Mouse (Mus musculus) ovary, postnatal 10 days (tissue): ENCODE measurements at regions not wholly inside any gene's neighbourhood (a gene's known extent, or its start where the extent isn't known, plus 50 kb on each side); places are given as distances from the start of the nearest gene placed in this dataset.

Source experiments
- DNase-seq: peaks from one replicate; pipeline ENCODE4 v3.0.0; 2022; ENCODE audit warnings: low spot score

DNA sequence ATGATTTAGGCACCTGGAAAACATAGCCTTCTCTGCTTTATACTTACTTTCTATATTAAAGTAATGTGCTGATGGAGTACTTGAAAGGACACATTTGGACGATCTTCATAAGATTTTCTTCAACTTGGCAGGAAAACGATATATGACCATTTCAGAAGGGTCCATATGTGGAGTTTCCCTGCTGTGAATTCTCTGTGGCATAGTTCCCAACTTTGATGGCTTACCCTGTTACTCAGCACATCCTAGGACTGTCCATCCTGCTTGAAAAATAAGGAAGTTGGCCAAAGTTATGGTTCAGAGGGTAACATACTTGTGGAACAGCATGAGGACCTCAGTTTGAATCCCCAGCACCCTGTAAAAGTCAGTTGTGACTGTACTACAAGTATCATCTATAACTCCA is 109.2 kb upstream of the Pbx1 start:
- no peak for DNase-seq

DNA sequence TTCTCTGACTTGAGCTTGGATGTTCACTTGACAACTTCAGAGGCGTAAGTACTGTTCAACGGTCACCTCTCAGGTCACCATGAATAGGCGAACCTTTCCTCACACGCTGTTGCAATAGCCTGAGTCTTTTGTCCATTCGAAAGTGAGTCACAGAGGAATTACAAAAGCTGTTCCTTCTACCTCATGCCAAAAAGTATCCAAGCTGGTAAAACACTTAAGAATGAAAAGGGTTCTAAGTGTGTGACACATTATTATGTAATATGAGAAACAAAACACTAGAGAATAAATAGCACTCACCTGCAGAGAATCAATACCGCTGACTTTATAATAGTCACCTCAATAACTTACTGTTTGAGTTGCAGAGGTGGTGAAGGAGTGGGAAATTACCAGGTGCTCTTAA is 86.0 kb upstream of the Pbx1 start:
- no peak for DNase-seq

DNA sequence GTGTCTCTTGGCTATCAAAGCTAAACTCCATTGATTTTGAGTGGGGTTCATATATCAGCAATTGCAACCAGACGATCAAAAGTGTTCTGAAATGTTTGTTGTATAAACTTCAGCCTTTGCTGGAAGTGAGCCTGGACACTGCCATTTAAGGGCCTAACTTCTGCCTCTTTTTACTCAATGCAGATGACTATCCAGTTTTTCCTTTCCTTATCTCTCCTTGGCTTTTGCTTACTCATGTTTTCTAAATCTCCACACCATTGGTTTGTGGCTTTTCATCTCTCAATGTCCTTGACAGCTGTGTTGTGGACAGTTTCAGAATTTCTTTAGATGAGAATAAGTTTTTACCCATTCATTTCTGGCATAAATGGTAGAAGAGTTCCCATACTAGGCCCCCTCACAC is 74.3 kb upstream of the Pbx1 start:
- DNase-seq = no peak

DNA sequence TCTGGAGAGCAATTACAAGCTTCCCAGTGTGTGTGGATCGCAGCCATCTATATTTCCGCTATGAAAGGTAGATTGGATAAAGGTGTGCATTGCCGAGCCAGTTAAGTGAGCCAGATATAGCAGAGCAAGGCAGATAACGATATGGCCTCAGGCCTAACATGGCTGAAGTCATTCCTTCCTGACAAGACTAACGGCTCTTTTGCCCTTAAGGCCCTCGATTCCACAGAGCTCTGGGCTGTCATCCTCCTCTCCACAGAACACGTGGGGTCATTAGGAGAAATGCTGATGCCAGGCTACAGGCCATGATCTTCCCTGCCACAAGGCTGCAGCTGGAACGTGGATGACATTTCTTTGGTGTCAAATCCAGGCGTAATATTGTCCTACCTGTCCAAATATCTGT is 72.7 kb upstream of the Pbx1 start:
- DNase-seq = no peak

DNA sequence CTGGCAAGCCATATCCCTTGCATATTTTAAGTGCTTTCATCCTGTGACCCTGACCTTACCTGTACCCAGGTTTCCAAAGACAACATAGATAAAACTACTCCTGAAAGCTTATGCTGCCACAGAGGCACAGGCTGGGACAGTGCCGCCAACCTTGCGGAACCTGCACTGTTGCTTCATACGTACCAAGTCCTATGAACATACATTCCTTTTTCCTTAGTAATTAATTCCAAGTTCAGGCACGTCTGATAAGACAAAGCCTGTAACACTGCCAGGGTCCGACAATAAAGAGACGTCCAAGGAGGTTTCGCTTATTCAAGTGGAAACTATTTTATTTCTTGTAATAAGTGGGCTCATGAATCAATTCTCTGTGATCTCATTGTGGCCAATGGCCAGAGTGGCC is 70.2 kb upstream of the Pbx1 start:
- no peak for DNase-seq

DNA sequence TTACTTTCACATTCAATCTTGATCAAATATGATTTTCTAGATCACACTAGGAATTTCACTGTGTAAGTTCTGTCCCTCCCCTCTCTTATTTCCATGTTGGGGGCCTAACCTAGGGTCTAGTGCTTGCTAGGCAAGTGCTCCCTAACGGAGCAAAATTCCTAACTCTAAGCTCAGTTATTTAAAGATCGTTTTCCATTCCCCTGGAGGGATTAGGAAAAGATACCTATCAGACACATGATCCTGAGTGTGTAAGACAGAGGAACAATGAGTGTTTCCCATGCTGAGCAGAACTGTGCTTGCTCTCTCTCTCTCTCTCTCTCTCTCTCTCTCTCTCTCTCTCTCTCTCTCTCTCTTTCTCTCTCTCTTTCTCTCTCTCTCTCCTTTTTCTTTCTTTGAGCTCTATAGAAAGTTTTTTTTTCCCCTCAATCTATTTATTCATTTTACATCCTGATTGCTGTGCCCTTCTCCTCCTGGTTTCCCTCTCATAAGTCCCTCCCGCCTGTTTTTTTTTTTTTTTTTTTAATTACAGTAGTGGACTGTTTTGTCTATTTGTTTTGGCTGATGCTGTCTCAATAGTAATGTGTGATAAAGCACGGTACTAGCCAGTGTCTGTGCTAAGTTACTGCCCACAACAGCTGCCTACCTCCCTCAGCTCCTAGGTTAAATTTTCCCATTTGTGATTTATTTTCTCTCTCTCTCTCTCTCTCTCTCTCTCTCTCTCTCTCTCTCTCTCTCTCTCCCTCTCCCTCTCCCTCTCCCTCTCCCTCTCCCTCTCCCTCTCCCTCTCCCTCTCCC is 69.5 kb upstream of the Pbx1 start:
- no peak for DNase-seq

DNA sequence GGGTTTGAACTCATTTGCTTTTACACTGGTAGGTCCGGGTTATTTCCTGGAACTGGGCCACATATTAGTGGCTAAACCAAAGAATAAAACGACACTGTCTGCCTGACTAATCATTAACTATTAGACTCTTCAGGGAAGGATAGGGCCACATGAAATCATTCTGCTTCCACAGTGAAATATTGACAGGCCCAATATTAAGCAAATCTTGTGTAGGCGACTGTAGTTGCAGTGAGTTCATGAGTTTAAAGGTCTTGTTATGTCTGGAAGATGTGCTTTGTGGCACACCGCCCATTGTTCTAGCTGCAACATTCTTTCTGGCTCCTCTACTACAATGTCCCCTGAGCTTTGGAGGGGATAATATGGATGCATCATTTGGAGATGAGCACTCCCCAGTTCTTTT is 65.7 kb upstream of the Pbx1 start:
- DNase-seq = no peak

DNA sequence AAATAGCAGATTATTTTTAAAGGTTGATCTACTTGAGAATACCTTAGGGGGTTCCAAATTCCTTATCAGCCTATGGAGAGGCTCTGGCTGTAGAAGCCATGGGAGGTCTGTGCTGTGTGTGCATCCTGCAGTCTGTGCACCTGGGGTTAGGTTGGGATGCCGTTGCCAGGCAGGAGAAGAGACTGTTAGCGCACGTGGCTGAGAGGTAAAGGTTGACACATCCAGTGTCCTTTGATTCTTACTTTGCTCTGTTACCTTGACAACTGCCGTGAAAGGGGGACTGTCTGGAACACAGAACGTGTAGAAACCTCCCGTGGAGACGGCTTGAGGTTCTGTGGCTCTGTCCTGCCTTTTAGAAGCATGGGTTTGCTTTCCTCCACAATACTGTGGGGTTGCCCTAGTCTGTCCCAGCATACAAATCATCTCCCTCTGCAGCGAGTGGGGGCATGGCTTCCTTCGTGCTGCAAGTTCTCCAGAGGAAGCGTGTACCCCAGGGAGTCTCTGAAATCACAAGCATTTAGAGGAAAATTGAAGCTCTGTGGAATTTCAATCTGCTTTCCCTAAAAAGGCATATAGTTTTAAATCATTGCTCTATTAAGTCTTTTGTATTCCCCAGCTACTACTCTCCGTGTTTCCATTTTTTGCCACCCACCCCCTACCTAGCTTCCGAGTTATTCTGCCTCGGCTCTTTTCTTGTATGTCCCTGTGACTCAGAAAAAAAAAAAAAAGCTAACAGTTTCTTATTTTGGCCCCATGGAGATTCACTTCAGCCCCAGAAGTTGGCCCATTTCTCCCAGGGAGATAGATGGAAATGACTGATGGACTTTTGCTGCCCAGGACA is 63.8 kb upstream of the Pbx1 start:
- DNase-seq = no peak

DNA sequence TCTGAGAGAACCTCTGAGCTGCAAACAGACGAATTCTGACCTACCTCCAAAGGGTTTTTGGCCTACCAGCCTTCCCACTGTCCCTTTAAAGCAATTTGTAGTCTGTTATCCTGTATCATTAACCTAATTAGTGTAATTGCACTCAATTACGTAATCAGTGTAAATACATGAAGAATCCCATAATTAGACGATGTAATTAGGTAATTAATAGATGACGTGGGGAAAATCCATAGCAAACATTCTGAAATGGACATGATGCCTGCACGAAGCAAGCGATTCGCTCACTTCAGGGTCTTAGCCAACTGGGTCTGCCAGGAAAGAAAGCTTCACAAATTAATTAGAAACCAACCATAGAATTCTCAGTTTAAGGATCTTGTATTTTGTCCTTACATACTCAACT is 55.4 kb upstream of the Pbx1 start:
- DNase-seq = no peak

DNA sequence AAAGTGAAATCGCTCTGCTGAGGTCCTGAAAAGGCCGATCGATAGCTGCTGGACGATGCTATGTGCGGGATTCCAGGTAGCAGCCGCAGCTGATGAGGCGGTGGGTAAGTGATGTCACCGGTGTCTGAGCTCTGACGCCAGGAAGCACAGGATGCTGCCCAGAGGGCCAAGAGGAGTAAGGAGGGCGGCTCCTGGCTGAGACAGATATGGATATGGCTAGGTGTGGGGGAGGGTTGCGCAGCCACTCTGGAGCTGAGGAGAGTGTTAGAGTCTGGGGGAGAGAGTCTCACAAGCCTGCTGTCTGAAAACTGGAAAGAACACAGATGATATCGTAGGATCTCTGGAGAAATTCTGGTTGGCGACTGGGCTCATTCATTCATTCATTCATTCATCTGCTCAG is 51.6 kb upstream of the Pbx1 start:
- no peak for DNase-seq
